Mouse (Mus musculus): ENCODE results near the gene Tlk2. TPM values are rescaled to one million over a fixed set of nuclear protein-coding genes. Genes with fewer than 3 reads are reported as not detected.

Gene Tlk2
- 99.4 TPM for polyA plus RNA-seq (2014; fragmentation: Illumina TruSeq; extraction: RNeasy Lipid Tissue Mini Kit (QIAGEN cat#74804); ENCODE audit: low read depth, low replicate concordance)

DNA sequence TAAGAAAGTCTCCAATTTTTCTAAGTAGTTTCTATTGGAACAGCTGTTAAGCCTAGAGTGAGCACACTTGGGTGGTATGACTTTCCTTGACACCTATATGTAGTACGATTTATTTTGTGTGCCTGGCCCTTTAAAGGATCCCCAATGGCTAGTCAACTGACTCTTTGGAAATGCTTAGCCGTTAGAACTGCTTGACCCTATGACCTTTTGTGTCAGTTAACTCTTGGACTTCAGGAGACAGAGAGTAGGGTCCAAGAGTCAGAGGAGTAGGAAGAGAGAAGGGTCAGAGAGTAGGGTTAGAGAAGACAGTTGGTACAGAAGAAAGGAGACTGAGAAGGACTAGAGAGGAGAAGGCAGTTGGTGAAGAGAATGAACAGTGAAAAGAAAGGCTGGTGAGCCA, at the start of gene Tlk2:
Tlk2 (plus strand) TSS at position 292 of the 400 bp plus-strand sequence.

DNA sequence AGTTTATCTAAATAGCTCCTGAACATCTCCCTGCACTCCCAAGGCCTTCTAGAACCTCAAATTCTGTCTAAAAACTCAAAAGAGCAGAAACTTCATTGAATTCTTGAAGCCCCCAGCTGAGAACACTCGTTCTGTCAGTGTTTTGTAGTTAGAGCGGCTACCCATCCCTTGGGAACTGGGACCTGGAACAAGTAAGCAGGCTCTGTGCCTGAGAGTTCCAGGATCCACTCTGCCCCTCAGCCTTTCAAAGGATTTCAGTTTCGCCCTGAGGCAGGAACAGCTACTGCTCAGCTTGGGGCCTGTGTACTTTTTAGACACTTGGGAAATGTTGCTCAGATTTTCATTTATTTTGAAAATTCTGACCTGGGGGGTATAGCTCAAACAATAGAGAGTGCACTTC, 32.0 kb upstream of the Tlk2 start, which contains the start of gene Gm10842:
Gm10842 (plus strand) TSS at position 301 of the 400 bp plus-strand sequence.

DNA sequence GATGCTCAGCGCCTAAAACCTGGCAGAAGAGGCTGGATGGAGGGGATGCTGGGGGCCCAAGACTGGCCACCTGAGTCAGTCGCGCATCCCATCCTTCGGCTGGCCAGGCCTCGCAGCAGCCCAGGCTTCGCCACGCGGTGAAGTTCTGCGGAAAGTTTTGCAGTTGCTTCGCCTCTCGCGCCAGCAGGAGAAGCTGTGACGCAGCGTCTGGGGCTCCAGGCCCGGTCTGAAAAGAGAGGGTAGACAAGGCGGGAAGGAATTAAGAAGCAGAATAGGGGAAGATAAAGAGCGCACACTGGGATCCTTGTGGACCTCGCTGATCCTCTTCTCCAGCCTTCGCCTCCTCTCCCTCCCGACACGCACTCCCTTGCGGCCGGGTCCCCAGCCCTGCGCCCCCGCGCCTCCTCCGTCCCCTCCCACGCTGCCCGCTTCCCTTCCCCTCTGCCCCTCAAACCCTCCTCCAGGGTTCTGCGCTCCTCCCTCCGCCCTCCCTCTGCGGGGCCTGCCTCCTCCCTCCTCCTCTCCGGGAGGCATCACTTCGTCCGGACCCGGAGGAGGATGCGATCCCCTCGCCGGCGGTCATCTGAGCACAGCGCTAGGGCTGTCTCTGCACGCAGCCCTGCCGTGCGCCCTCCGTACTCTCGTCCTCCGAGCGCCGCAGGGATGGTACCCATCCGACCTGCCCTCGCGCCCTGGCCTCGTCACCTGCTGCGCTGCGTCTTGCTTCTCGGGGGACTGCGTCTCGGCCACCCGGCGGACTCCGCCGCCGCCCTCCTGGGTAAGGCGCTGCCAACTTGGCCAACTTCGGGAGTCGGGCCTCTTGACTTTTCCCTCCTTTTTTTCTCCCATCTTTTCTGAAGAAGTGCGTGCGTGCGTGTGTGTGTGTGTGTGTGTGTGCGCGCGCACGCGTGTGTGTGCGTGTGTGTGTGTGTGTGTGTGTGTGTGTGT, 113.8 kb downstream of the Tlk2 start, which contains the start of gene Mrc2:
Mrc2 (plus strand) TSS at position 520 of the 948 bp plus-strand sequence.

Other genes starting within 250 kb of the Tlk2 start
- gene Efcab3, start 115.2 kb upstream of the Tlk2 start, polyA plus RNA-seq (2014; fragmentation: Illumina TruSeq; extraction: RNeasy Lipid Tissue Mini Kit (QIAGEN cat#74804); ENCODE audit: low read depth, low replicate concordance): not detected
- 21.2 TPM for gene Mettl2, start 52.4 kb upstream of the Tlk2 start, polyA plus RNA-seq (2014; fragmentation: Illumina TruSeq; extraction: RNeasy Lipid Tissue Mini Kit (QIAGEN cat#74804); ENCODE audit: low read depth, low replicate concordance)
- not detected for gene Gm10842, start 31.9 kb upstream of the Tlk2 start, polyA plus RNA-seq (2014; fragmentation: Illumina TruSeq; extraction: RNeasy Lipid Tissue Mini Kit (QIAGEN cat#74804); ENCODE audit: low read depth, low replicate concordance)
- 0.32 TPM for gene Mrc2, start 113.8 kb downstream of the Tlk2 start, polyA plus RNA-seq (2014; fragmentation: Illumina TruSeq; extraction: RNeasy Lipid Tissue Mini Kit (QIAGEN cat#74804); ENCODE audit: low read depth, low replicate concordance)